Mouse (Mus musculus) myocyte (in vitro differentiated cells): ENCODE results near the gene Efhd2. TPM values are rescaled to one million over a fixed set of nuclear protein-coding genes. Genes with fewer than 3 reads are reported as not detected.

Experiments used
- H3K27me3 ChIP-seq: one replicate; pipeline ENCODE4 v1.6.1; 2011; ENCODE audit not compliant: control insufficient read depth, insufficient read depth, insufficient read length
- H3K36me3 ChIP-seq: one replicate; pipeline ENCODE4 v1.6.1; 2011; ENCODE audit not compliant: control insufficient read depth, insufficient read depth
- H3K4me2 ChIP-seq: one replicate; pipeline ENCODE4 v1.6.1; 2011; ENCODE audit warnings: low read depth, control low read depth
- H3K4me3 ChIP-seq: one replicate; pipeline ENCODE4 v1.5.1; 2011; ENCODE audit warnings: mild to moderate bottlenecking, control low read depth, moderate library complexity
- H3K79me2 ChIP-seq: one replicate; pipeline ENCODE4 v1.6.1; 2011; ENCODE audit not compliant: control insufficient read depth, insufficient read depth
- H3ac ChIP-seq: one replicate; pipeline ENCODE4 v1.6.1; 2011; ENCODE audit not compliant: control insufficient read depth, insufficient read length
- CEBPB ChIP-seq: IDR thresholded peaks from 2 replicates; pipeline ENCODE4 v1.6.1; 2011; ENCODE audit warnings: mild to moderate bottlenecking, moderate library complexity; ENCODE audit not compliant: poor library complexity, insufficient read depth, severe bottlenecking
- E2F4 ChIP-seq: IDR thresholded peaks from one replicate; pipeline ENCODE4 v1.6.1; 2011; ENCODE audit warnings: mild to moderate bottlenecking, control low read depth, moderate library complexity; ENCODE audit not compliant: insufficient read depth
- MAX ChIP-seq: IDR thresholded peaks from one replicate; pipeline ENCODE4 v1.6.1; 2011; ENCODE audit warnings: low read depth, mild to moderate bottlenecking, control low read depth
- MYOD1 ChIP-seq, 3 experiments: IDR thresholded peaks; one replicate each; pipeline ENCODE4 v1.6.1; 2011; ENCODE audit warnings: control low read depth in 2 of 3, low read depth in 2 of 3, mild to moderate bottlenecking in 2 of 3, moderate library complexity in 1 of 3; ENCODE audit not compliant: insufficient read length in 2 of 3, control insufficient read depth in 1 of 3
- MYOG ChIP-seq, 3 experiments: IDR thresholded peaks; one replicate each; pipeline ENCODE4 v1.6.1; 2011; ENCODE audit warnings: control low read depth in 2 of 3, low read depth in 2 of 3, mild to moderate bottlenecking in 2 of 3; ENCODE audit not compliant: insufficient read length in 2 of 3, control insufficient read depth in 1 of 3, insufficient read depth in 1 of 3
- POLR2A ChIP-seq: IDR thresholded peaks from one replicate; pipeline ENCODE4 v1.6.1; 2011; ENCODE audit warnings: low read depth, mild to moderate bottlenecking, control low read depth, moderate library complexity; ENCODE audit not compliant: insufficient read length
- POLR2AphosphoS2 ChIP-seq: IDR thresholded peaks from one replicate; pipeline ENCODE4 v1.6.1; 2011; ENCODE audit warnings: low read depth, control low read depth; ENCODE audit not compliant: insufficient read length
- REST ChIP-seq: IDR thresholded peaks from one replicate; pipeline ENCODE4 v1.6.1; 2011; ENCODE audit warnings: mild to moderate bottlenecking, control low read depth, moderate library complexity; ENCODE audit not compliant: insufficient read depth, insufficient read length
- SRF ChIP-seq: IDR thresholded peaks from one replicate; pipeline ENCODE4 v1.6.1; 2011; ENCODE audit warnings: low read depth; ENCODE audit not compliant: control insufficient read depth, insufficient read length
- TCF12 ChIP-seq: IDR thresholded peaks from one replicate; pipeline ENCODE4 v1.6.1; 2011; ENCODE audit warnings: mild to moderate bottlenecking, control low read depth; ENCODE audit not compliant: poor library complexity, insufficient read depth, severe bottlenecking
- TCF3 ChIP-seq: IDR thresholded peaks from one replicate; pipeline ENCODE4 v1.6.1; 2011; ENCODE audit warnings: low read depth, control low read depth; ENCODE audit not compliant: insufficient read length
- polyA plus RNA-seq: library from polyadenylated mRNA; unstranded; fragments of >200 nt; fragmentation: generic; extraction: Trizol; gene quantifications from one replicate; pipeline ENCODE4 v1.2.1, GENCODE M21; 2012; ENCODE audit warnings: missing spikeins

Gene Efhd2
- 38.8 TPM for polyA plus RNA-seq

GRCm38 (mm10) chr4:141874601-141875460, at the start of gene Efhd2:
Gene Efhd2 (minus strand): TSS chr4:141874920.
- Histone ChIP-seq H3K36me3 (no peaks in the 10 kb centered on the region), H3K79me2 (peaks cover 12% of the 10 kb centered on the region), H3K4me2 (peak within 1 kb of the TSS; percentile 98), H3K27me3 (no peaks in the 10 kb centered on the region), H3ac (peak within 1 kb of the TSS; percentile 43), H3K4me3 (peak within 1 kb of the TSS; percentile 75)
- TF ChIP-seq MYOD1 (IDR thresholded peaks at IDR 0.05; ENCODE audit: control insufficient read depth in 1 of 3, insufficient read length in 2 of 3, low read depth in 2 of 3) = peak in 1 of 3 experiments; percentile 9
- no peak for TF ChIP-seq CEBPB
- TF ChIP-seq MAX = no peak
- TF ChIP-seq POLR2AphosphoS2 = peak; percentile 90
- peak; percentile 97 for TF ChIP-seq POLR2A
- no peak for TF ChIP-seq SRF
- peak in 1 of 3 experiments; percentile 34 for TF ChIP-seq MYOG (IDR thresholded peaks at IDR 0.05; ENCODE audit: control insufficient read depth in 1 of 3, insufficient read depth in 1 of 3, insufficient read length in 2 of 3, low read depth in 2 of 3)

DNA sequence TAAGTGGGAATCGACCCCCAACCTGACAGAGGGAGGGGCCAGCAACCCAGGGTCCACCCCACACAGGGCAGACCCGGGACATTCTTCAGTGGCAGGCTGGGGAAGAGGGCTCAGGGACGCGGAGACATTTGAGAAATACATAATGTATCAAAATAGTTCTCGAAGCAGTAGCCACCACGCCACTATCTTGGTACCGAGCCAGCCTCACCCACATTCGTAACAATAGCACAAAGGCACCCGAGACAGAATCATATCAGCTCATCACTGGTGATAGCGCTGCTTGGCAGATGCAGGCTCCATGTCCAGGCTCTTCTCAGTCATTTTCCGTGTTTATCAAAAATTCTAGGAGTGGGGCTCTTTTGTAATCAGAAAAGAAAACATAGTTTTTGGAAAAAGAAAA, 49.2 kb upstream of the Efhd2 start:
- Histone ChIP-seq H3K36me3 (no peaks in the 10 kb centered on the region), H3K27me3 (peaks cover under 1% of the 10 kb centered on the region), H3K79me2 (no peaks in the 10 kb centered on the region), H3K4me2 (no peak overlapping the region), H3K4me3 (no peak overlapping the region), H3ac (no peak overlapping the region)
- TF ChIP-seq TCF12 (no peak), REST (no peak)

- Histone ChIP-seq H3K79me2 (no peaks in the 10 kb centered on the region), H3K4me2 (no peak overlapping the region), H3K4me3 (no peak overlapping the region), H3K36me3 (no peaks in the 10 kb centered on the region), H3ac (no peak overlapping the region), H3K27me3 (peaks cover 22% of the 10 kb centered on the region)
- TF ChIP-seq MYOD1 (IDR thresholded peaks at IDR 0.05; ENCODE audit: control insufficient read depth in 1 of 3, insufficient read length in 2 of 3, low read depth in 2 of 3) (no peak), POLR2AphosphoS2 (no peak), POLR2A (no peak), TCF12 (no peak)
Measured at GRCm38 (mm10) chr4:141920391-141920790, 45.7 kb upstream of the Efhd2 start.

DNA sequence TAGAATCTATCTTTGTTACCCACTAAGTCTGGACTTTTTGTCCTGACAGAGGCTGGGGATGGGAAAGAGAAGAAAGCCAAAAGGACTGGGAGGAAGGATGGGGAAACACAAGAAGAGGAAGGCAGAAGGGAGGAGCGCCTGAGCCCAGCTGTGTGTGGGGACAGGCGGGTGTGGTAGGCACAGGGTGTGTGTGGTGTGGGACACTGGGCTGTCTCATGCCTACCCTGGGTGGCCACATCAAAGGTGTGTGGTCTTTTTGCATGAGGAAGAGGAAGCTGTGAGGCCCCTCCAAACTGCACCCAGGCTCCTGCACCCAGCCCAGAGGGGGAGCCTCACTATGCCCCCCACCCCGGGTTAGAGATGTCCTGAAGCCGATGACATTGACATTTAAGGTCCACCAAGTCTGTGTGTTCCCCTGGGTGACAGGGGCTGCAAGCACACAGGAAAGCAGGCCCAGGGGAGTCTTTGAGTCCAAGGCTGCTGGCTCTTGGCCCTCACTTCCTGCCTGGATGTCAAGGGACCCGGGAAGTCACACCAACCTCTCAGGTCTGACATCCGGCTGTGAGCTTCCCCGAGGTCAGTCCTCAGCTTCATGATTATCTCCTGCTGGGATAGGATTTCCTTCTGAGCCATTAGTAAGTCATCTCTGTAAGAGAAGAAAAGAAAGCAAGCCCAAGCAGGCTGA, 43.2 kb upstream of the Efhd2 start:
- TF ChIP-seq POLR2AphosphoS2 (no peak), REST (no peak), E2F4 (no peak), POLR2A (no peak), TCF3 (no peak), SRF (no peak), MAX (no peak), MYOD1 (IDR thresholded peaks at IDR 0.05; ENCODE audit: control insufficient read depth in 1 of 3, insufficient read length in 2 of 3, low read depth in 2 of 3) (no peak)
- Histone ChIP-seq H3K79me2 (no peaks in the 10 kb centered on the region), H3K4me2 (no peak overlapping the region), H3K36me3 (no peaks in the 10 kb centered on the region), H3K4me3 (no peak overlapping the region), H3ac (no peak overlapping the region), H3K27me3 (peaks cover 22% of the 10 kb centered on the region)

GRCm38 (mm10) chr4:141914040-141914439, 39.3 kb upstream of the Efhd2 start:
- TF ChIP-seq POLR2AphosphoS2 (no peak), REST (no peak), TCF3 (no peak), MYOD1 (IDR thresholded peaks at IDR 0.05; ENCODE audit: control insufficient read depth in 1 of 3, insufficient read length in 2 of 3, low read depth in 2 of 3) (no peak)
- H3K27me3 ChIP-seq = peaks cover 24% of the 10 kb centered on the region
- no peaks in the 10 kb centered on the region for H3K36me3 ChIP-seq
- H3K4me2 ChIP-seq = no peak overlapping the region
- H3ac ChIP-seq = no peak overlapping the region
- H3K4me3 ChIP-seq = no peak overlapping the region
- no peaks in the 10 kb centered on the region for H3K79me2 ChIP-seq
